Mouse (Mus musculus): ENCODE data around the gene Ism2. TPM values are rescaled to one million over a fixed set of nuclear protein-coding genes. Genes with fewer than 3 reads are reported as not detected.
A peak's percentile ranks its signal among the peaks of the same experiment; 100 is the strongest.
"Not testable (repeated sequence)": the region's sequence is repeated elsewhere in the genome, so short reads cannot be mapped to it uniquely, and the experiment has no call there.

The Ism2 gene
- polyA plus RNA-seq, 1 experiment from 2014 or later = 1.2 TPM

GRCm38 (mm10) chr12:87283706-87284105 is 15.8 kb downstream of the Ism2 start:
- H3K27ac ChIP-seq = no peak overlapping the region
- no peak overlapping the region for H3K4me3 ChIP-seq
- 66% methylated on average over 7 of the region's 7 CpGs for WGBS
- no peak for DNase-seq (ENCODE audit: low spot score)
- H3K27me3 ChIP-seq (ENCODE audit: low read depth, poor library complexity, severe bottlenecking) = no peaks in the 10 kb centered on the region
- H3K4me1 ChIP-seq = peaks cover 7% of the 10 kb centered on the region
- H3K36me3 ChIP-seq = no peaks in the 10 kb centered on the region
- no peaks in the 10 kb centered on the region for H3K9me3 ChIP-seq (replicated peaks)

- no peaks in the 10 kb centered on the region for H3K27me3 ChIP-seq (ENCODE audit: low read depth, poor library complexity, severe bottlenecking)
- 88% methylated on average over 4 of the region's 4 CpGs for WGBS
- H3K4me3 ChIP-seq = no peak overlapping the region
- DNase-seq (ENCODE audit: low spot score) = no peak
- no peak overlapping the region for H3K27ac ChIP-seq
- no peaks in the 10 kb centered on the region for H3K36me3 ChIP-seq
- H3K4me1 ChIP-seq = peaks cover 14% of the 10 kb centered on the region
- no peaks in the 10 kb centered on the region for H3K9me3 ChIP-seq (replicated peaks)
Observed at GRCm38 (mm10) chr12:87282743-87283142, 16.8 kb downstream of the Ism2 start.

DNA sequence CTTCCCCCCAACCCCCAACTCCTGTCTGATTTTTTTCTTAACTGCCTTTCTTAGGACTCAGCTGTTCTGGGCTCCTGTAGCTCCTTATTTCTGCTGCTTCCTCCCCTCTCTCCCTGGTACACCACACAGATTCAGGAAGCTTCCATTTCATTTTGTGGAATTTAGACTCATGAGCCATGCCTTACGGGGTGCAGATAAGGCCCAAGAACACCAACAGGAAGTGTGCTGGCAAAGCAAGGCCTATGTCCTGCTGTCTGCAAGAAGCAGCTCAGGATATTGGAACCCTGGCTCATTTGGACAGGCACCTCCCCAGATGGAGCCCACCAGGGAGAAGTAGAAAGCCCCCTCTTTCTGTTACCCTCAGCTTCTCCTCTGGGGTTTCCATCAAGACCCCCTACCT is 17.7 kb downstream of the Ism2 start:
- no peak for DNase-seq (ENCODE audit: low spot score)
- WGBS = 92% methylated on average over 1 of the region's 1 CpGs
- H3K9me3 ChIP-seq (replicated peaks) = no peaks in the 10 kb centered on the region
- no peak overlapping the region for H3K27ac ChIP-seq
- H3K36me3 ChIP-seq = peaks cover 6% of the 10 kb centered on the region
- H3K4me1 ChIP-seq = peaks cover 14% of the 10 kb centered on the region
- no peak overlapping the region for H3K4me3 ChIP-seq
- H3K27me3 ChIP-seq (ENCODE audit: low read depth, poor library complexity, severe bottlenecking) = no peaks in the 10 kb centered on the region

DNA sequence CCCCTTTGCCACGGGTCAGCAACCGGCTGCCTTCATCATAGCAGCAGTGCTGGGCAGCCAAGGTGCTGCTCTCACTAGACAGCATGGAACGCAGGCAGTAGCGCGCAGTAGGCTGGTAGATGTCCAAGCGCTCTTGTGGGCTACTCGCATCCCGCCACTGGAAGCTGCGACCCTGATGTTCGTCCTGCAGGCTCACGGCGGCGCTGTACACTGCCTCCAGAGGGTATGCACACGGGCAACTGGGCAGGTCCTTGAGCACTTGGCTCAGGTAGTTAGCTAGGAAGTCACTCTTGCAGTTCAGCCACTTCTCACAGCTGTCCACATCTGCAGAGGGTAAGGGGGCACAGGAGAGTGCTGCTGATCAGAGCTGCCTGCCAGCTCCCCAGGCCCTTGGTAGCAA is 19.6 kb downstream of the Ism2 start:
- no peak overlapping the region for H3K27ac ChIP-seq
- H3K36me3 ChIP-seq = peaks cover 25% of the 10 kb centered on the region
- no peaks in the 10 kb centered on the region for H3K27me3 ChIP-seq (ENCODE audit: low read depth, poor library complexity, severe bottlenecking)
- DNase-seq (ENCODE audit: low spot score) = no peak
- 50% methylated on average over 14 of the region's 14 CpGs for WGBS
- peaks cover 14% of the 10 kb centered on the region for H3K4me1 ChIP-seq
- no peak overlapping the region for H3K4me3 ChIP-seq
- no peaks in the 10 kb centered on the region for H3K9me3 ChIP-seq (replicated peaks)

DNA sequence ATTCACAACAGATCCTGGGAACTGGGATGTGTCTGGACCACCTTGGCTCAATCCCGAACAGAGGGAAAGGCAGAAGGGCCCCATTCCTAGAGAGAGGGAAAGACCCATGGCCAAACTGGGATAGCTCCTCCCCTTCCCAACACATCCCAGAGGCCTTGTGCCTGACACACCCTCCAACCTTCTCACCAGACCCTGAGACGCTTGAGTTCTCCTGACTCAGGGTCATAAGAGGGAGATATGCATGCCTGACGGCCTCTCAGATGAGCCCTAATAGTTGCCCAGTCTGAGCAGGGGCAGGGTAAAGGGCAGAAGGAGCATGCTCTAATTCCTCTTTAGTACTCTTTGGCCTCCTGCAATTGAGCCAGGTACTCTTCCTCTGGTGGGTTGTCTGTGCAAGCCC is 20.2 kb downstream of the Ism2 start:
- WGBS = 53% methylated on average over 3 of the region's 3 CpGs
- no peak for DNase-seq (ENCODE audit: low spot score)
- Histone ChIP-seq H3K27me3 (ENCODE audit: low read depth, poor library complexity, severe bottlenecking) (no peaks in the 10 kb centered on the region), H3K27ac (no peak overlapping the region), H3K9me3 (replicated peaks) (no peaks in the 10 kb centered on the region), H3K36me3 (peaks cover 30% of the 10 kb centered on the region), H3K4me1 (peaks cover 14% of the 10 kb centered on the region), H3K4me3 (no peak overlapping the region)

DNA sequence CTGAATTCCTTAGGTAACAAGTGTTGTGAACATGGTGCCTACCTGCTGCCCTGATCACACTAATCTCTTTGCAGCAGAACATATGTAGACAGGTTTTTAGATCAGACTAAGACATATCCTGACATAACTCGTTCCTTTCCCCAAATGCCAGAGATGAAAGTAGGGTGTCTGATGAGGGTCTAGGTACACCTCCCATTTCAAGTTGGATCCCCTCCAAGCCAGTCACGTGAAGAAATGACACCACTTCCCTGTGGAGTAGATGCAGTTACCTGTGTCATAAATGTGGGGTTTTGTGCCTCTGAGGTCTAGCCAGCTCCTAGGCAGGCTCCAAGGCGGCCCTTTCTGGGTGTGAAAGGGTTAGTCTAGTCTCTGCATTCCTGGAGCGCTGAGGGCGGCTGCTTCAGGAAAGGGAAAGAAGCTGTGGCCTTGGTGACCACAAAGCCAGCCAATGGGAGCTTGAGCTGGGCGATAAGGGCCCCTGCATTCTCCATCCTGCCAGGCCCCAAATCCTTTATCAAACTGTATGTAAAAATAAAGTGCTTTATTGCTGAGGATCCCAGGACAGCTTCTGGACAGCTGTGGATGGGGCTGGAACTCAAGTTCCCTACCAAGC is 21.3 kb downstream of the Ism2 start:
- no peaks in the 10 kb centered on the region for H3K27me3 ChIP-seq (ENCODE audit: low read depth, poor library complexity, severe bottlenecking)
- no peak overlapping the region for H3K4me3 ChIP-seq
- WGBS = 31% methylated on average over 6 of the region's 6 CpGs

DNA sequence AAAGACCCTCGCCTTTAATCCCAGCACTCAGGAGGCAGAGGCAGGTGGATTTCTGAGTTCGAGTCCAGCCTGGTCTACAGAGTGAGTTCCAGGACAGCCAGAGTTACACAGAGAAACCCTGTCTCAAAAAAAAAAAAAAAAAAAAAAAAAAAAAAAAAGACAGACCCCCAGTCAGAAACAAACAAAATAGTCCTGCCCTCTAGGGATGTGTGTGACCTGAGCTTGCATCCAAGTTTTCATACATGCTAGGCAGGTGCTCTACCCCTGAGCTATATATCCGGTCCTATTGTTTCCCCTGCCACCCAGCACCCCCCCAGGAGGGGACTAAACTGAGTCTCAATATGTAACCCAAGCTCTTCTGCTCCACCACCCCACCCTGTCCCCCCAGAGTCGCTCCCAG is 22.3 kb downstream of the Ism2 start:
- 88% methylated on average over 4 of the region's 4 CpGs for WGBS
- not testable (repeated sequence) for H3K9me3 ChIP-seq (replicated peaks); DNase-seq (ENCODE audit: low spot score); H3K27me3 ChIP-seq (ENCODE audit: low read depth, poor library complexity, severe bottlenecking); H3K27ac ChIP-seq; H3K4me3 ChIP-seq
- H3K4me1 ChIP-seq = peaks cover 14% of the 10 kb centered on the region
- H3K36me3 ChIP-seq = peaks cover 50% of the 10 kb centered on the region

More for the DNA sequence above, 21.3 kb downstream of the Ism2 start:
- Histone ChIP-seq H3K27ac (no peak overlapping the region), H3K36me3 (peaks cover 41% of the 10 kb centered on the region), H3K4me1 (peaks cover 14% of the 10 kb centered on the region), H3K9me3 (replicated peaks) (no peaks in the 10 kb centered on the region)
- DNase-seq (ENCODE audit: low spot score) = no peak

DNA sequence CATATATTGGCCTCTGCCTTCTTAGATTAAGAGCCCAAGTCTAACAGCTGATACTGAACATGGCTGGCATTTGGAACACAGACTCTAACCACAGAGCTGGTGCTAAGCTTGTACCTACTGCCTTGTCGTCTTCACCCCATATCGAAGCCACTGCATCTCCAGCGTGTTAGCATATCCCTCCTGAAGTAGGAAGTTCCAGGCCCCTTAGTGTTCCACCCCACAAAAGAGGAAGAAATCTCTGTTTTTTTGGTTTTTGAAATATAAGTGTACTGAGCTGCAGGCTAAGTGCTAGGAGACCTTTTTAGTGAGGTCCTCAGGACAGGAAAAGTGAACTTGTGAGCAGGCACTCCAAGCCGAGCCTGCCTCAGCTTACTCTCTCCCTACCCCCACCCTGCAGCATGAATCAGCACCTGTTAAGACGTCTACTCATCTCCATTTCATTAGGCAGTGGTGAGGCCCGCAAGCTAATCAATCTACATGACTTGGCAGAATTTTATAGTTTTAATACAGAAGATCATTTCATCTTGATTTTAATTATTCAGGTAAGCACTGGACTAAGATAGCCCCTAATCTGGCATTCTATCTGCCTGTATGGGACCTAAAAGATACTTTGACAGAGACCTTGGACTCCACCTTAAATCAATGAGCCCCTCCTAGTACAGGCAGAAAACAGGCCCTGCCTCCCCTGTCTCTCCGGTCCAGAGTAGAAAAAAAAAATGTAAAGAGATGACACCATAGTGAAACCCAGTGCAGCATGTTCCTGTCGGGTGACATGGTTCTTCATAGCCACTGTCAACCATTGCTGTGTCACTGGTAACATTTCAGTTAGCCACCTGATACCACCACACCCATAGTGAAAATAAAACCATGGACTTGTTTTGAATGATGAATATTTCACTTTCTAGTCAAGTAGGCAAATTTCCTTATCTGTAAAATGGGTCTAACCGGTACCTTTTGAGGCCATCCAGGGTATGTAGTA is 24.4 kb downstream of the Ism2 start:
- 90% methylated on average over 9 of the region's 9 CpGs for whole genome bisulfite sequencing

GRCm38 (mm10) chr12:87267682-87268081 is 31.8 kb downstream of the Ism2 start:
- peaks cover 61% of the 10 kb centered on the region for H3K36me3 ChIP-seq
- H3K27ac ChIP-seq = peak overlapping the region; percentile 94; the same call in 1 of the 2 replicates
- no peaks in the 10 kb centered on the region for H3K9me3 ChIP-seq (replicated peaks)
- WGBS = 29% methylated on average over 4 of the region's 4 CpGs
- no peaks in the 10 kb centered on the region for H3K27me3 ChIP-seq (ENCODE audit: low read depth, poor library complexity, severe bottlenecking)
- H3K4me3 ChIP-seq = peak overlapping the region; percentile 79
- peaks cover 25% of the 10 kb centered on the region for H3K4me1 ChIP-seq
- DNase-seq (ENCODE audit: low spot score) = no peak

More for the DNA sequence above, 24.4 kb downstream of the Ism2 start:
- Histone ChIP-seq H3K36me3 (peaks cover 71% of the 10 kb centered on the region), H3K4me3 (no peak overlapping the region), H3K27ac (no peak overlapping the region), H3K27me3 (ENCODE audit: low read depth, poor library complexity, severe bottlenecking) (no peaks in the 10 kb centered on the region), H3K4me1 (peaks cover 14% of the 10 kb centered on the region), H3K9me3 (replicated peaks) (no peaks in the 10 kb centered on the region)
- DNase-seq (ENCODE audit: low spot score) = no peak

DNA sequence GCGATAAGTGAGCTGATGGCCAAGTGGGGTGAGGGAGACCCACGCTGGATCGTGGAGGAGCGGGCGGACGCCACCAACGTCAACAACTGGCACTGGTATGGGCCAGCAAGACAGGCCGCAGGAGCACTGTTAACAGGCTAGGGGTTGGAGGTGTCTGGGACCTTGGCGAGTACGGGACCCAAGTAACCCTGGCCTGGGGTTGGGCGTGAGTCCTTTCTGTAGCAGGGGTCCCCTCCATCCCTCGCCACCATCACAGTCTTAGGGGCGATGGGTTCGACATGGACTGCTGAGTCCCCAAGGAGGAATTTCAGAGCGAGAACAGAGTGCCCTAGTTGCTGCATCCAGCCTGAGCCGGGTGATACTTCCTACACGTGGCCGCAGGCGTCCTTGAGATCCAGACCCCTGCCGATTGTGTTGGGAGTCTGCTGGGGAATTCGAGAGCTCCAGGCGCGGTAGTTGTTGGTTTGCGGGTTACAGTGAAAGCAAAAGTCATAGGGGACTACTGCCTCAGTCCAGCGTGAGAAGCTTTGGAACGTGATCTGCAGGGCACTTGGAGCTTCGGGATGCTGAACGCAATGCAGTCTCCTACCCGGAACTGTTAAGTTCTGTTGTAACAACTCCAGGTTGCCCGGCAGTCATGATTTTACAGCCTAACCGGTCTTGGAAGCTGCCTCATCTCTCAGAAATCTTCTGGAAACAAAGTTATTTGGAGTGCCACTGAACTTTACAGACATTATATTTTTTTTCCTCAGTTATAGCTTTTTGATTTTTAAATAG is 32.5 kb downstream of the Ism2 start:
- H3K27me3 ChIP-seq (ENCODE audit: low read depth, poor library complexity, severe bottlenecking) = no peaks in the 10 kb centered on the region
- peaks cover 61% of the 10 kb centered on the region for H3K36me3 ChIP-seq
- peak overlapping the region; percentile 94 for H3K27ac ChIP-seq
- peaks cover 25% of the 10 kb centered on the region for H3K4me1 ChIP-seq
- H3K4me3 ChIP-seq = peak overlapping the region; percentile 79
- WGBS = under 1% methylated on average over 31 of the region's 31 CpGs
- no peaks in the 10 kb centered on the region for H3K9me3 ChIP-seq (replicated peaks)
- DNase-seq (ENCODE audit: low spot score) = no peak

DNA sequence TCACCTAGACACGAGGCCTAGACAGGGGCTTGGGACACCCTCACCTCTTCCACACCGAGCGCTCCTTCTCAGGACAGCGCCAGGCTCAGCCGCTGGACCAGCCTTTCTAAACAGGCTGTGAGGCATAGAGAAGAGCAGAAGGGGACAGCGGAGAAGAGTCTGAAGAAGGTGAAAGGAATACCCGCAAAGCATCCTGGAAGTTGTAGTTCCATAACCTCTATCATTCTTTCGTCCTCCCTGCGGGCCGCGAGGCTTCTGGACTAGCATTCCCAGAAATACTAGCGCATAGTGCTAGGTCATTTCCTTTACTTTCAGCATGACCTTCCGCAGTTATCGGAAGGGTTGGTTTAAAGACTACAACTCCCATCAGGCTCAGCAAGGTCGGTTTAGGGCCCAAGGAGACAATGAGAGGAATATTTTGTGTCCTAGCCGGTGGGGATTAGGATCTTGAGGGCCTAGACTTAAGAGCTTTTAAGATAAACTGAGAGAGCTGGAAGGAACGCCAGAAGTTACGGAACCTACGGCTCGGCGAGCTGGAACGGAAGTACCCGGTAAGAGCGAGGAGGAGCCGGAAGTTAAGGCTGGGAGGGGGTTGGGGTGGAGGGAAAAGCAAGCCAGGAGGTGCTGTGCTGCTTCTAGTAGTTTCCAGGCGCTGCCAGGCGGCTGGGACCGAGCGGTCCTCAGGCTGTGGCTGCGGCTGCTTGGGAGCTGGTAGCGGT is 33.2 kb downstream of the Ism2 start, which contains the start of the genes Vipas39 and Ahsa1:
Gene Vipas39 (minus strand): TSS at position 149 of the 719 bp plus-strand sequence.
Gene Ahsa1 (plus strand): TSS at position 372 of the 719 bp plus-strand sequence.
- no peaks in the 10 kb centered on the region for H3K9me3 ChIP-seq (replicated peaks)
- peaks cover 25% of the 10 kb centered on the region for H3K4me1 ChIP-seq
- peak within 1 kb of the TSS; percentile 94 for H3K27ac ChIP-seq
- no peaks in the 10 kb centered on the region for H3K27me3 ChIP-seq (ENCODE audit: low read depth, poor library complexity, severe bottlenecking)
- H3K4me3 ChIP-seq = peak within 1 kb of the TSS; percentile 79
- peak; percentile 91 for DNase-seq (ENCODE audit: low spot score)
- H3K36me3 ChIP-seq = peaks cover 61% of the 10 kb centered on the region
- under 1% methylated on average over 31 of the region's 31 CpGs for WGBS

DNA sequence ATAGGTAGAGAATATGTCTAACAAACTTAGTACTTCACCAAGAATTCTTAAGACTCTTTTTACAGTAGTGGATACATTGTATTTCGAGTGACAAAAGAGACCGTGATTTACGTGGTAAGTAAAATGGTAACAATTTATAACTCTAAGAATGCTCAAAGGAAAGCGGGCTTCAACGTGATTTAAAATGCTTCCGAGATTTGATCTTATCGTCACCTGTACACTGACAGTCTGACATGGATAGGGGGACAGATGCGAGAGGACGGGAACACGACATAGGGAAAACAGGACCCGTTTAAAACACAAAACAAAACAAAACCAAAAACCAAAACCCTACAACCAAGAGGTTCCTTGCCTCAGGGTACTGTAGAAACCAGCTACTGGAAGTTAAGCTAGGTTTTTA is 34.1 kb downstream of the Ism2 start:
- Histone ChIP-seq H3K27me3 (ENCODE audit: low read depth, poor library complexity, severe bottlenecking) (no peaks in the 10 kb centered on the region), H3K4me3 (peak overlapping the region; percentile 79), H3K36me3 (peaks cover 61% of the 10 kb centered on the region), H3K27ac (peak overlapping the region; percentile 94), H3K9me3 (replicated peaks) (no peaks in the 10 kb centered on the region), H3K4me1 (peaks cover 25% of the 10 kb centered on the region)
- 28% methylated on average over 11 of the region's 11 CpGs for WGBS
- no peak for DNase-seq (ENCODE audit: low spot score)
